Mouse (Mus musculus) frontal cortex, postnatal 36 days (tissue): ENCODE measurements at regions not wholly inside any gene's neighbourhood (a gene's known extent, or its start where the extent isn't known, plus 50 kb on each side); places are given as distances from the start of the nearest gene placed in this dataset.

Experiments used
- DNase-seq, 2 experiments: peaks; one replicate each; pipeline ENCODE4 v3.0.0; 2022; ENCODE audit warnings: low spot score in 2 of 2

- no peak for DNase-seq
Observed at GRCm38 (mm10) chr16:24093624-24094023, 105.0 kb upstream of the Bcl6 start.

- no peak for DNase-seq
Observed at GRCm38 (mm10) chr16:24092616-24093525, 104.2 kb upstream of the Bcl6 start.

GRCm38 (mm10) chr16:24092136-24092535 is 103.5 kb upstream of the Bcl6 start:
- DNase-seq: no peak

- DNase-seq: no peak
Observed at GRCm38 (mm10) chr16:24090981-24091380, 102.3 kb upstream of the Bcl6 start.

GRCm38 (mm10) chr16:24089840-24090762 is 101.4 kb upstream of the Bcl6 start:
- DNase-seq: no peak

- DNase-seq: no peak
Observed at GRCm38 (mm10) chr16:24083966-24084365, 95.3 kb upstream of the Bcl6 start.

GRCm38 (mm10) chr16:24080471-24080870 is 91.8 kb upstream of the Bcl6 start:
- no peak for DNase-seq

GRCm38 (mm10) chr16:24078622-24079021 is 90.0 kb upstream of the Bcl6 start:
- no peak for DNase-seq

- no peak for DNase-seq
Observed at GRCm38 (mm10) chr16:24077428-24077827, 88.8 kb upstream of the Bcl6 start.

GRCm38 (mm10) chr16:24076799-24077136 is 88.1 kb upstream of the Bcl6 start:
- DNase-seq: no peak

- no peak for DNase-seq
Observed at GRCm38 (mm10) chr16:24076109-24076798, 87.6 kb upstream of the Bcl6 start.

- DNase-seq: no peak
Observed at GRCm38 (mm10) chr16:24073613-24074244, 85.1 kb upstream of the Bcl6 start.

- DNase-seq: no peak
Observed at GRCm38 (mm10) chr16:24073065-24073464, 84.4 kb upstream of the Bcl6 start.

GRCm38 (mm10) chr16:24069411-24069810 is 80.8 kb upstream of the Bcl6 start:
- DNase-seq: no peak

- DNase-seq: no peak
Observed at GRCm38 (mm10) chr16:24068250-24068813, 79.7 kb upstream of the Bcl6 start.

- no peak for DNase-seq
Observed at GRCm38 (mm10) chr16:24062314-24062713, 73.7 kb upstream of the Bcl6 start.

- DNase-seq: no peak
Observed at GRCm38 (mm10) chr16:24061496-24061895, 72.8 kb upstream of the Bcl6 start.

GRCm38 (mm10) chr16:24059090-24059600 is 70.5 kb upstream of the Bcl6 start:
- no peak for DNase-seq

GRCm38 (mm10) chr16:24056885-24057531 is 68.4 kb upstream of the Bcl6 start:
- DNase-seq: no peak

- no peak for DNase-seq
Observed at GRCm38 (mm10) chr16:24056123-24056884, 67.7 kb upstream of the Bcl6 start.
